Mouse (Mus musculus): Measurements from ENCODE around the gene Tnks1bp1.

- no peak for TF ChIP-seq CTCF (IDR thresholded peaks at IDR 0.05; ENCODE audit: low read depth, low read length)
- TF ChIP-seq POLR2A (IDR thresholded peaks at IDR 0.05; ENCODE audit: insufficient read depth, low read length): no peak
These were observed 41.2 kb downstream of the Tnks1bp1 start for GRCm38 (mm10) chr2:85088716-85089646.

Measured in ES-Bruce4 (cell line).